Mouse (Mus musculus): Measurements from ENCODE around the gene Timm10.

- no peak for TF ChIP-seq CTCF (IDR thresholded peaks at IDR 0.05; ENCODE audit: borderline replicate concordance, extremely low read depth, insufficient read depth, insufficient read length)
- TF ChIP-seq POLR2A (IDR thresholded peaks at IDR 0.05; ENCODE audit: borderline replicate concordance, extremely low read depth, insufficient read depth, insufficient read length, poor library complexity, severe bottlenecking) = no peak
Measured at GRCm38 (mm10) chr2:84806546-84806945, 20.3 kb upstream of the Timm10 start.

Measured in brain, embryonic 14.5 days (tissue).